Mouse (Mus musculus): Measurements from ENCODE around the gene Pmis2. TPM values are rescaled to one million over a fixed set of nuclear protein-coding genes. Genes with fewer than 3 reads are reported as not detected.

Pmis2 gene
- total and polyA plus RNA-seq, 2 experiments from 2014 or later, result not detected

DNA sequence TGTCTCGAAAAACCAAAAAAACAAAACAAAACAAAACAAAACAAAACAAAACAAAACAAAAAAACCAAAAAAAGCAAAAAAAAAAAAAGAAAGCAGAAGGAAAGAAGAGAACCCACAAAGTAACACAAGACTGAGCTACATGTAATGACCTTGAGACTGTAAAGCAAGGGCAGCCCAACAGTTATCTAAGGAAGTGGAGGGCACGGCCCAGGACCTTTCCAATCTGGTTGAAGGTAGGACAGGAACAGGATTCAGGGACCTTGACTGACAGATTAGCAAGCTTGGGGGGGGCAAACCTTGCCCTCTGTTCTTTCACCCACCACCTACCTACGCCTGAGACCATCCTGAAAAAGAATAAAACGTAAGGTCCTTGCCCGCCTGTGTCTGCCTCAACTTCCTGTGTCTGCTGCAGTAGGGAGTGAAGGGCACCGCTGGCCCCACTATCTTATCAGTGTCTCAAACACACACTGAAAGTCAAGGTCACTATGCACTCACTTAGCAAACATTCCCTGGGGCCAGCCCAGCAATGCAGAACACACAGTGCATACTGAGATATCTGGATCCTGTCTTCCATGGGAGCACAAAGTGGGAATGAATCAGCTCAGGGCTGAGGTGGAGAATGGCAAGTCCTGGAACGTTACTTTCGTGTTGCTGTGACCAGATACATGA lies 34.9 kb upstream of the Pmis2 start:
- Histone ChIP-seq H3K27ac (ENCODE audit: low read depth, low read length) (no peak overlapping the region), H3K4me3 (ENCODE audit: low read depth, low read length) (no peak overlapping the region), H3K36me3 (ENCODE audit: insufficient read depth, low read length) (no peaks in the 10 kb centered on the region), H3K9ac (replicated peaks; ENCODE audit: low read length, poor library complexity, severe bottlenecking) (no peak overlapping the region), H3K27me3 (ENCODE audit: insufficient read depth, low read length) (no peaks in the 10 kb centered on the region), H3K4me1 (ENCODE audit: insufficient read depth, low read length) (no peaks in the 10 kb centered on the region), H3K4me2 (ENCODE audit: low read depth, low read length, poor library complexity, severe bottlenecking) (no peak overlapping the region), H3K9me3 (ENCODE audit: low read length) (no peaks in the 10 kb centered on the region)
- TF ChIP-seq CTCF (IDR thresholded peaks at IDR 0.05), result no peak
- 85% methylated on average over 8 of the region's 8 CpGs for WGBS
- no peak for ATAC-seq (ENCODE audit: low FRiP score)
- no peak for DNase-seq (ENCODE audit: low spot score)

DNA sequence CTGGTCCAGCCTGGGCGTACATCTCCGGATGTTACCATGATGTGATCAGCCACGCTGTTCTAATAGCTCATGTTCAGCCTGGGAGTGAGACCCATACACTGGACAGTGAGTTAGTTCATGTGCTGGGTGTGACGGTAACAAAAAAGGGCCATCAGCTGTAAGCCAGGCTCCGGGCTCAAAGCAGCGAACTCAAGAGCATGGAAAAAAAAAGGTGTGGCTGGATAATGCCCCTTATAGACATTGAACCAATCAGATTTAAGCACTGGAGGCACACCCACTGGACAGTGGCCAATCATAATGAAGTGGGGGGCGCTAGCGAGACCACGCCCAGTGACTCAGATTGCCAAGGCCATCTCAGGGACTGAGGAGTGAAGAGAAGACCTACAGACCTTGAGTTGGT lies 27.2 kb upstream of the Pmis2 start, which contains the start of gene 2200002J24Rik:
2200002J24Rik (plus strand) TSS at position 338 of the 400 bp plus-strand sequence.
- DNase-seq (ENCODE audit: low spot score) (no peak), ATAC-seq (ENCODE audit: low FRiP score) (no peak)
- Histone ChIP-seq H3K4me1 (ENCODE audit: insufficient read depth, low read length) (no peaks in the 10 kb centered on the region), H3K9ac (replicated peaks; ENCODE audit: low read length, poor library complexity, severe bottlenecking) (no peak within 1 kb of the TSS), H3K27ac (ENCODE audit: low read depth, low read length) (no peak within 1 kb of the TSS), H3K4me2 (ENCODE audit: low read depth, low read length, poor library complexity, severe bottlenecking) (no peak within 1 kb of the TSS), H3K36me3 (ENCODE audit: insufficient read depth, low read length) (no peaks in the 10 kb centered on the region), H3K4me3 (ENCODE audit: low read depth, low read length) (no peak within 1 kb of the TSS), H3K27me3 (ENCODE audit: insufficient read depth, low read length) (no peaks in the 10 kb centered on the region), H3K9me3 (ENCODE audit: low read length) (no peaks in the 10 kb centered on the region)
- WGBS, result 40% methylated on average over 9 of the region's 9 CpGs
- no peak for TF ChIP-seq CTCF (IDR thresholded peaks at IDR 0.05)

DNA sequence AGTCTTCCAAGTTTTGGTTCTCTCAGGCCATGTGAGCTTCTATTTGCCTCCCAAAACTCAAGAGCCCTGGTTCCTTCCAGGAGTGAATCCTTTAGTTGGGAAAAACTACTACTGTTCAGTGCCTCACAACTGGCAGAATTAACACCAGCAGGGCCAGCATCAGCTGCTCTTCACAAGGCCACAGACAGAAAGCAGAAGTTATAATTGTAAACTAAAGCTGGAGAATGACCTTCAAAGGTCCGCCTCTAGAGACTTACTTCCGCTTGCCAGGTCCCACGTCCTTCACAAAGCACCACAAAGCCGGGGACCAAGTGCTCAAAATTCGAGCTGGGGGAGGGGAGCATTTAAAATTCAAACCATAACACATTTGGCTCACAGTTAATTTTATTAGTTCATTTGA lies 26.7 kb upstream of the Pmis2 start:
- no peaks in the 10 kb centered on the region for H3K4me1 ChIP-seq (ENCODE audit: insufficient read depth, low read length)
- no peak overlapping the region for H3K4me2 ChIP-seq (ENCODE audit: low read depth, low read length, poor library complexity, severe bottlenecking)
- H3K4me3 ChIP-seq (ENCODE audit: low read depth, low read length), result no peak overlapping the region
- H3K9me3 ChIP-seq (ENCODE audit: low read length), result no peaks in the 10 kb centered on the region
- no peak for ATAC-seq (ENCODE audit: low FRiP score)
- TF ChIP-seq CTCF (IDR thresholded peaks at IDR 0.05), result no peak
- no peaks in the 10 kb centered on the region for H3K36me3 ChIP-seq (ENCODE audit: insufficient read depth, low read length)
- H3K9ac ChIP-seq (replicated peaks; ENCODE audit: low read length, poor library complexity, severe bottlenecking), result no peak overlapping the region
- no peaks in the 10 kb centered on the region for H3K27me3 ChIP-seq (ENCODE audit: insufficient read depth, low read length)
- no peak overlapping the region for H3K27ac ChIP-seq (ENCODE audit: low read depth, low read length)
- WGBS, result 69% methylated on average over 5 of the region's 5 CpGs
- no peak for DNase-seq (ENCODE audit: low spot score)

DNA sequence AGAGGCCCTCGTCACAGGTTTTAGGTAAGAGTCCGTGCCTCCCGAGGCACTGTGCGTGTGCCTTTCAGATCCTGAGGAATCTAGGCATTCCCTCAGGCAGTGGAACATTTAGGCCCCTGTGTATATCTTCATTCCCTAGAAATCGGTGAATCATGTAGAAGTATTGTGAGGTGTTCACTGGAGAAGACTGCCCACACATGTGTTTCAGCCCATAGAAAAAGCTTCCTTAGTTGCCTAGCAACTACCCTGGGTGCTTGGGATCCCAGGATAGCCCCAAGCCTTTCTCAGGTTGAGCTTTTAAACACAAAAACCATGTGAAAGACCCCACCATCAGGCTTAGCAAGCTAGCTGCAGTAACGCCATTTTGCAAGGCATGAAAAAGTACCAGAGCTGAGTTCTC lies 16.9 kb upstream of the Pmis2 start:
- DNase-seq (ENCODE audit: low spot score) (no peak), ATAC-seq (ENCODE audit: low FRiP score) (no peak)
- 69% methylated on average over 6 of the region's 6 CpGs for WGBS

DNA sequence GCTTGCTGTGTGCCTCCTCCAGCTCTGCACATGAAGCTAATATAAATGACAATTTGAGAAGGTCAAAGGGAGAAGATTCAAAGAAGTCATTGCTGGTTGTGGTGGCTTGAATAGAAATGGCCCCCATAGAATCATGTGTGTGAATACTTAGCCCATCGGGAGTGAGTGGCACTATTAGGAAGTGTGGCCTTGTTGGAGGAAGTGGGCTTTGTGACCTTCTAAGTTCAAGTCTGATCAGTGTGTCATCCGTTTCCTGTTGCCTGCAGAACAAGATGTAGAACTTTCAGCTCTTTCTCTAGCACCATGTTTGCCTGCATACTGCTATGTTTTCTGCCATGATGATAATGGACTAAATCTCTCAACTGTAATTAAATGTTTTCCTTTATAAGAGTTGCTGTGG lies 12.0 kb upstream of the Pmis2 start:
- no peak for ATAC-seq (ENCODE audit: low FRiP score)
- Histone ChIP-seq H3K9ac (replicated peaks; ENCODE audit: low read length, poor library complexity, severe bottlenecking) (no peak overlapping the region), H3K9me3 (ENCODE audit: low read length) (no peaks in the 10 kb centered on the region), H3K4me1 (ENCODE audit: insufficient read depth, low read length) (no peaks in the 10 kb centered on the region), H3K4me3 (ENCODE audit: low read depth, low read length) (no peak overlapping the region), H3K36me3 (ENCODE audit: insufficient read depth, low read length) (no peaks in the 10 kb centered on the region), H3K4me2 (ENCODE audit: low read depth, low read length, poor library complexity, severe bottlenecking) (no peak overlapping the region), H3K27ac (ENCODE audit: low read depth, low read length) (no peak overlapping the region), H3K27me3 (ENCODE audit: insufficient read depth, low read length) (peaks cover 14% of the 10 kb centered on the region)
- no peak for TF ChIP-seq CTCF (IDR thresholded peaks at IDR 0.05)
- no peak for DNase-seq (ENCODE audit: low spot score)
- 83% methylated on average over 2 of the region's 2 CpGs for WGBS

More for the DNA sequence above, 16.9 kb upstream of the Pmis2 start:
- no peak overlapping the region for H3K27ac ChIP-seq (ENCODE audit: low read depth, low read length)
- H3K36me3 ChIP-seq (ENCODE audit: insufficient read depth, low read length), result no peaks in the 10 kb centered on the region
- no peaks in the 10 kb centered on the region for H3K4me1 ChIP-seq (ENCODE audit: insufficient read depth, low read length)
- H3K27me3 ChIP-seq (ENCODE audit: insufficient read depth, low read length), result peaks cover 11% of the 10 kb centered on the region
- H3K9me3 ChIP-seq (ENCODE audit: low read length), result no peaks in the 10 kb centered on the region
- H3K4me3 ChIP-seq (ENCODE audit: low read depth, low read length), result no peak overlapping the region
- no peak overlapping the region for H3K9ac ChIP-seq (replicated peaks; ENCODE audit: low read length, poor library complexity, severe bottlenecking)
- no peak for TF ChIP-seq CTCF (IDR thresholded peaks at IDR 0.05)
- no peak overlapping the region for H3K4me2 ChIP-seq (ENCODE audit: low read depth, low read length, poor library complexity, severe bottlenecking)

DNA sequence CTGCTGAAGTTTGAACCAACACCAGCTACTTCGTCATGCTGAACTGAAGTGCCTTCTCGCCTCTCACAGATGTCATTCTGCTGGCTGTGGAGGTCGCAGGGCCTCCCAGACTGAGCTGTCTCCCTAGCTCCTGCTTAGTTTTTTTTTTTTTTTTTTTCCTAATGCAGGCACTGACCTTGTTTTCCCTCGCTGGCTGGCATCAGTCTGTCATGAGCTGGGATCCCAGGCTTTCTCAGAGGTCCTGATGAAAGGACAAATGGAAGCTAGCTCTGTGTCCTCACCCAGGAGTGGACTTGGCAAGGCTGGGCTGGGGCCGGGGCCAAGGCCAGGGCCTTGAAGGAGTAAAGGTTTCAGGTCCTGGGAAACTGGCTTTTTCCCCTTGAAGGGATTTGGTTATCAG lies 10.5 kb upstream of the Pmis2 start:
- Histone ChIP-seq H3K4me2 (ENCODE audit: low read depth, low read length, poor library complexity, severe bottlenecking) (no peak overlapping the region), H3K27ac (ENCODE audit: low read depth, low read length) (no peak overlapping the region), H3K27me3 (ENCODE audit: insufficient read depth, low read length) (0 out of 2 replicates have a peak, but pooled peaks cover 3% of the 10 kb centered on the region), H3K36me3 (ENCODE audit: insufficient read depth, low read length) (no peaks in the 10 kb centered on the region), H3K4me3 (ENCODE audit: low read depth, low read length) (no peak overlapping the region), H3K4me1 (ENCODE audit: insufficient read depth, low read length) (no peaks in the 10 kb centered on the region), H3K9ac (replicated peaks; ENCODE audit: low read length, poor library complexity, severe bottlenecking) (no peak overlapping the region), H3K9me3 (ENCODE audit: low read length) (no peaks in the 10 kb centered on the region)
- DNase-seq (ENCODE audit: low spot score), result no peak
- ATAC-seq (ENCODE audit: low FRiP score), result no peak
- 68% methylated on average over 5 of the region's 5 CpGs for WGBS
- TF ChIP-seq CTCF (IDR thresholded peaks at IDR 0.05), result no peak

All from midbrain, postnatal 0 days (tissue).